Mouse (Mus musculus) forebrain, embryonic 16.5 days (tissue): ENCODE data around the gene Ttc33. TPM values are rescaled to one million over a fixed set of nuclear protein-coding genes. Genes with fewer than 3 reads are reported as not detected.
"Not testable (repeated sequence)": the region's sequence is repeated elsewhere in the genome, so short reads cannot be mapped to it uniquely, and the experiment has no call there.

Experiments
- ATAC-seq: fragments of 200-750 bp; cut with Nextera tagmentation; 2 replicates; pipeline ENCODE4 v1.8.0; 2017; ENCODE audit warnings: mild to moderate bottlenecking, moderate library complexity
- H3K27ac ChIP-seq: fragments of 300-500 bp; sonication (generic); 2 replicates; pipeline ENCODE4 v1.5.1; 2014; ENCODE audit warnings: low read length, control low read depth
- H3K27me3 ChIP-seq: fragments of 300-500 bp; sonication (generic); replicated peaks from 2 replicates; pipeline ENCODE4 v1.6.1; 2014; ENCODE audit warnings: low read length; ENCODE audit not compliant: control insufficient read depth, insufficient read depth
- H3K36me3 ChIP-seq: fragments of 300-500 bp; sonication (generic); 2 replicates; pipeline ENCODE4 v1.6.1; 2014; ENCODE audit not compliant: control insufficient read depth, insufficient read depth
- H3K4me1 ChIP-seq: fragments of 300-500 bp; sonication (generic); replicated peaks from 2 replicates; pipeline ENCODE4 v1.6.1; 2014; ENCODE audit warnings: low read length; ENCODE audit not compliant: control insufficient read depth, insufficient read depth
- H3K4me2 ChIP-seq: fragments of 300-500 bp; sonication (generic); 2 replicates; pipeline ENCODE4 v1.6.1; 2014; ENCODE audit warnings: mild to moderate bottlenecking, low read length, control low read depth
- H3K4me3 ChIP-seq: fragments of 300-500 bp; sonication (generic); replicated peaks from 2 replicates; pipeline ENCODE4 v1.5.1; 2014; ENCODE audit warnings: mild to moderate bottlenecking, low read length, control low read depth
- H3K9ac ChIP-seq: fragments of 300-500 bp; sonication (generic); replicated peaks from 2 replicates; pipeline ENCODE4 v1.6.1; 2014; ENCODE audit warnings: low read depth, low read length, control low read depth
- H3K9me3 ChIP-seq: fragments of 300-500 bp; sonication (generic); 2 replicates; pipeline ENCODE4 v1.6.1; 2016; ENCODE audit warnings: low read length; ENCODE audit not compliant: control insufficient read depth
- WGBS: fragments of 180-500 bp; shearing (Covaris S2); extraction: QIAGEN DNeasy Blood & Tissue Kit; methylation state at CpG from one replicate; pipeline ENCODE4 v1.1.7; 2014; 5-methylcytosine and 5-hydroxymethylcytosine counted together
- polyA plus RNA-seq: library from polyadenylated mRNA; unstranded; fragments of >200 nt; fragmentation: Nextera tagmentation; extraction: Ambion mirVana; gene quantifications from 2 replicates; pipeline ENCODE4 v1.2.1, GENCODE M21; 2015

The Ttc33 gene
- polyA plus RNA-seq, 1 experiment from 2014 or later, result 64.6 TPM

GRCm38 (mm10) chr15:5194931-5195330, 9.6 kb downstream of the Ttc33 start:
- 94% methylated on average over 9 of the region's 9 CpGs for WGBS
- no peak for ATAC-seq
- Histone ChIP-seq H3K4me2 (no peak overlapping the region), H3K4me1 (no peaks in the 10 kb centered on the region), H3K9me3 (no peaks in the 10 kb centered on the region), H3K27me3 (no peaks in the 10 kb centered on the region), H3K27ac (no peak overlapping the region), H3K4me3 (no peak overlapping the region), H3K36me3 (no peaks in the 10 kb centered on the region), H3K9ac (no peak overlapping the region)

DNA sequence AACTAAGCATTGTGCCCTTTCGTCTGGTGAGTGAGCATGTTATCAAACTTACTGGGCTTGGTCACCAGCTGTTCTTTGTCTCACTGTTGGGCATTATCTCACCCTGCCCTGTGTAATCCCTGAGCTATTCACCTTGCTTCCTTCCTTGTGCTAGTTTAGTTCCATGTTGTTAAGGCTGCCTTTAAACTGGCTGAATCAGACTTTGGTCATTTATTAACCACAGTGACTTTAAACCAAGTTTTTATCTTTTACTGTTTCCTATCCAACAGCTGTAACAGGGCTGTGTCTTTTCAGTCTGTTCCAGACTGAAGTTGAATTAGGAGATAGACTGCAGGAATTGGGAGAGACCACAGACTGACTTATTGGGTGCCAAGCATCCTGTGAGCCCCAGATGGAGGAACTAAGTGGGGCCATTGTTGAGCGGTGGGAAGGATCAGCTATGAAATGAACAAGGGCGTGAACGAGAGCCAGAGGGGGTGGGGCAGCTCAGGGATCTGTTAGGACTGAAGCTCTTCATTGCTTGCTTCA, 10.7 kb downstream of the Ttc33 start:
- Histone ChIP-seq H3K27ac (no peak overlapping the region), H3K9ac (no peak overlapping the region), H3K4me2 (no peak overlapping the region), H3K9me3 (no peaks in the 10 kb centered on the region), H3K4me3 (no peak overlapping the region), H3K4me1 (no peaks in the 10 kb centered on the region), H3K27me3 (no peaks in the 10 kb centered on the region), H3K36me3 (no peaks in the 10 kb centered on the region)
- WGBS, result 63% methylated on average over 4 of the region's 4 CpGs
- no peak for ATAC-seq

GRCm38 (mm10) chr15:5196691-5197090, 11.4 kb downstream of the Ttc33 start:
- no peaks in the 10 kb centered on the region for H3K36me3 ChIP-seq
- ATAC-seq, result no peak
- no peaks in the 10 kb centered on the region for H3K9me3 ChIP-seq
- H3K4me2 ChIP-seq, result no peak overlapping the region
- no peak overlapping the region for H3K27ac ChIP-seq
- WGBS, result 84% methylated on average over 4 of the region's 4 CpGs
- H3K4me3 ChIP-seq, result no peak overlapping the region
- no peak overlapping the region for H3K9ac ChIP-seq
- H3K27me3 ChIP-seq, result no peaks in the 10 kb centered on the region
- H3K4me1 ChIP-seq, result no peaks in the 10 kb centered on the region

- no peak for ATAC-seq
- Histone ChIP-seq H3K36me3 (no peaks in the 10 kb centered on the region), H3K4me1 (no peaks in the 10 kb centered on the region), H3K27ac (no peak overlapping the region), H3K9ac (no peak overlapping the region), H3K9me3 (no peaks in the 10 kb centered on the region), H3K4me3 (no peak overlapping the region), H3K27me3 (no peaks in the 10 kb centered on the region), H3K4me2 (no peak overlapping the region)
- WGBS, result 96% methylated on average over 9 of the region's 9 CpGs
Observed at GRCm38 (mm10) chr15:5205222-5205621, 19.9 kb downstream of the Ttc33 start.

DNA sequence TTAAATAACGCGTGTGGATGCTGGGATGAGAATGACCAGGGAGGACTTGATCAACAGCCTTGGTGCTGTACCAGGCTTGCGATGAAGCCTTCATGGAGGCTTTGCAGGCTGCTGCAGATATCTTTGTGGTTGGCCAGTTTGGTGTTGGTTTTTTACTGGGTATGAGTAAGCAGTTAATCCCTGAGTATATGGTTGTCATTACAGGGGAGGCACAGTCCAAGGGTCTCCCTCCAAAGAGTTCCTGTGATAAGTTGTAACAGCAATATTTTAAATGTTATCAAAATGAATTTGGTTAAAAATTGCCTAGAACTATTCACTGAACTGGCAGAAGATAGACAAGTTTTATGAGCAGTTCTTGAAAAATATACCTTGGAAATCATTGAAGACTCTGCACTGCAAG, 23.8 kb downstream of the Ttc33 start:
- ATAC-seq, result no peak
- 98% methylated on average over 3 of the region's 3 CpGs for WGBS
- H3K4me1 ChIP-seq, result no peaks in the 10 kb centered on the region
- H3K4me3 ChIP-seq, result no peak overlapping the region
- peaks cover 8% of the 10 kb centered on the region; the same call in 1 of the 2 replicates for H3K36me3 ChIP-seq
- no peak overlapping the region for H3K27ac ChIP-seq
- no peaks in the 10 kb centered on the region for H3K27me3 ChIP-seq
- H3K4me2 ChIP-seq, result no peak overlapping the region
- H3K9me3 ChIP-seq, result no peaks in the 10 kb centered on the region
- H3K9ac ChIP-seq, result no peak overlapping the region

- Histone ChIP-seq H3K27ac (no peak overlapping the region), H3K4me1 (no peaks in the 10 kb centered on the region), H3K9me3 (no peaks in the 10 kb centered on the region), H3K9ac (no peak overlapping the region), H3K4me3 (no peak overlapping the region), H3K27me3 (no peaks in the 10 kb centered on the region), H3K4me2 (no peak overlapping the region), H3K36me3 (no peaks in the 10 kb centered on the region)
- no peak for ATAC-seq
- 93% methylated on average over 6 of the region's 6 CpGs for whole genome bisulfite sequencing
Observed at GRCm38 (mm10) chr15:5220491-5220890, 35.2 kb downstream of the Ttc33 start.

DNA sequence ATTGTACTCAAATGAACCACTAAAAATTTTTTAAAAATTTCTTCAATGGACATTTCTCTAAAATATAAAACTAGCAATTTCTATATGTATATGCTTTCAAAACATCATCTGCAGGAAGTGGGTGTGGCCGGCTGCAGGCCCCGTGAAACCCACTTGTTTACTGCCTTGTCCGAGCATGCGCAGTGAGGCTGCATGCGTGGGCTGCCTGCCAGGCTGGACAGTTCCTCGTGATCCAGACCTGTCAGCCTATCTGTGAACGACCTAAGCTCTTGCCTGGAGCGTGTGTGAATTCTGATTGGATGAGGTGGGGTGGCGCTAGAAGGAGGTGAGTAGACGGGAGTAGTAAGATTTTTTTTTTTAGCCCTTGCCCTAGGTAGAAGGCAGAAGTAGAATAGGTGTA, 45.4 kb downstream of the Ttc33 start:
- H3K4me1 ChIP-seq, H3K9me3 ChIP-seq, H3K27ac ChIP-seq, ATAC-seq, H3K36me3 ChIP-seq, H3K4me3 ChIP-seq, H3K4me2 ChIP-seq, H3K9ac ChIP-seq, H3K27me3 ChIP-seq: not testable (repeated sequence)
- WGBS, result 90% methylated on average over 10 of the region's 10 CpGs

GRCm38 (mm10) chr15:5234659-5235058, 49.3 kb downstream of the Ttc33 start:
- Histone ChIP-seq H3K4me2 (no peak overlapping the region), H3K4me3 (no peak overlapping the region), H3K9ac (no peak overlapping the region), H3K27me3 (no peaks in the 10 kb centered on the region), H3K36me3 (no peaks in the 10 kb centered on the region), H3K4me1 (0 out of 2 replicates have a peak, but pooled peaks cover 3% of the 10 kb centered on the region), H3K27ac (no peak overlapping the region), H3K9me3 (no peaks in the 10 kb centered on the region)
- 86% methylated on average over 16 of the region's 16 CpGs for WGBS
- no peak for ATAC-seq

GRCm38 (mm10) chr15:5235527-5235926, 50.2 kb downstream of the Ttc33 start:
- no peaks in the 10 kb centered on the region for H3K9me3 ChIP-seq
- H3K27ac ChIP-seq, result no peak overlapping the region
- H3K9ac ChIP-seq, result no peak overlapping the region
- H3K4me2 ChIP-seq, result no peak overlapping the region
- no peak for ATAC-seq
- H3K36me3 ChIP-seq, result no peaks in the 10 kb centered on the region
- H3K4me3 ChIP-seq, result no peak overlapping the region
- no peaks in the 10 kb centered on the region; the same call in 1 of the 2 replicates for H3K27me3 ChIP-seq
- 46% methylated on average over 8 of the region's 8 CpGs for WGBS
- H3K4me1 ChIP-seq, result 0 out of 2 replicates have a peak, but pooled peaks cover 3% of the 10 kb centered on the region

DNA sequence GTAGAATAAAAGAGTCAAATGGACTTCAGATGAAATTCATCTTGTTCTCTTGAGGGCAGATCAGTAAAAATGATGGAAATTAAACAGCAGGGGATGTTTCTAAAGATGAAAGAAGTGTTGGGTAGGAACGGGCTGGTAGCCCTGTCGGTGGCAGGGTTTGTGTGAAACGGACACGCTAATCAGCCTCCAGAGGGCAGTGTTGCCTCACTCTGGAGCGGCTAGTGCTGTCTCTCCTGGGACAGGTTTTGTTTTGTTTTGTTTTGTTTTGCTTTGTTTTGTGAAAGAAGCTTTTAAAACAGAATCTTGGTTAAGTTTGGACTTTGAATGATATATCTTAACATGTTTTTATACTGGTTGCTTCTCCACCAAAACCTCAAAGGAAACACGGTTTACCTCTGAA, 51.2 kb downstream of the Ttc33 start:
- Histone ChIP-seq H3K4me2 (no peak overlapping the region), H3K4me3 (no peak overlapping the region), H3K9ac (no peak overlapping the region), H3K9me3 (no peaks in the 10 kb centered on the region), H3K4me1 (0 out of 2 replicates have a peak, but pooled peaks cover 3% of the 10 kb centered on the region), H3K27ac (no peak overlapping the region), H3K36me3 (no peaks in the 10 kb centered on the region), H3K27me3 (peaks cover 8% of the 10 kb centered on the region; the same call in 1 of the 2 replicates)
- ATAC-seq, result peak; percentile 79
- WGBS, result 15% methylated on average over 6 of the region's 6 CpGs
